Mouse (Mus musculus) erythroid progenitor cell, adult 5-6 weeks (primary cell): ENCODE measurements around the gene Mfsd14a. TPM values are rescaled to one million over a fixed set of nuclear protein-coding genes. Genes with fewer than 3 reads are reported as not detected.
"Not testable (repeated sequence)": the region's sequence is repeated elsewhere in the genome, so short reads cannot be mapped to it uniquely, and the experiment has no call there.

Source experiments
- ATAC-seq: replicated peaks from 2 replicates; pipeline ENCODE4 v1.8.0; 2016; ENCODE audit warnings: moderate number of reproducible peaks, mild to moderate bottlenecking, moderate TSS enrichment, inconsistent platforms; ENCODE audit not compliant: poor library complexity, low FRiP score, severe bottlenecking
- total RNA-seq, 2 experiments: library from RNA; stranded (forward) in 1 of 2; stranded (reverse) in 1 of 2; fragments of 150-400 nt in 1 of 2; fragments of 186-747, 209-891 nt in 1 of 2; gene quantifications; 2 replicates each; pipeline versions ENCODE4 v1.2.3 to v1.2.4; 2015 to 2017; ENCODE audit warnings: low replicate concordance in 2 of 2

Mfsd14a gene
- total RNA-seq, 2 experiments from 2014 or later = 27.2 to 40.2 TPM

GRCm38 (mm10) chr3:116654051-116654450, 8.4 kb downstream of the Mfsd14a start:
- ATAC-seq = not testable (repeated sequence)

GRCm38 (mm10) chr3:116653278-116653945, 9.1 kb downstream of the Mfsd14a start:
- ATAC-seq = 0 out of 2 replicates have a peak, but pooled peaks have one; percentile 13

- no peak for ATAC-seq
Measured at GRCm38 (mm10) chr3:116652033-116652446, 10.4 kb downstream of the Mfsd14a start.

- ATAC-seq = no peak
Measured at GRCm38 (mm10) chr3:116650698-116651097, 11.8 kb downstream of the Mfsd14a start.

- no peak for ATAC-seq
Measured at GRCm38 (mm10) chr3:116648805-116649204, 13.7 kb downstream of the Mfsd14a start.

- ATAC-seq = no peak
Measured at GRCm38 (mm10) chr3:116646387-116646786, 16.1 kb downstream of the Mfsd14a start.

GRCm38 (mm10) chr3:116642373-116642772, 20.1 kb downstream of the Mfsd14a start:
- no peak for ATAC-seq

GRCm38 (mm10) chr3:116641811-116642371, 20.6 kb downstream of the Mfsd14a start:
- no peak for ATAC-seq

GRCm38 (mm10) chr3:116640024-116640423, 22.5 kb downstream of the Mfsd14a start:
- peak; percentile 68 for ATAC-seq

GRCm38 (mm10) chr3:116638572-116638971, 23.9 kb downstream of the Mfsd14a start:
- ATAC-seq = no peak

GRCm38 (mm10) chr3:116637693-116638476, 24.6 kb downstream of the Mfsd14a start:
- ATAC-seq = no peak

GRCm38 (mm10) chr3:116635799-116636198, 26.7 kb downstream of the Mfsd14a start:
- ATAC-seq = no peak

GRCm38 (mm10) chr3:116634853-116635252, 27.6 kb downstream of the Mfsd14a start:
- ATAC-seq = no peak

GRCm38 (mm10) chr3:116634091-116634490, 28.4 kb downstream of the Mfsd14a start:
- ATAC-seq = no peak

- no peak for ATAC-seq
Measured at GRCm38 (mm10) chr3:116632971-116633370, 29.5 kb downstream of the Mfsd14a start.

GRCm38 (mm10) chr3:116631459-116631858, 31.0 kb downstream of the Mfsd14a start:
- ATAC-seq = no peak

- no peak for ATAC-seq
Measured at GRCm38 (mm10) chr3:116622641-116623040, 39.8 kb downstream of the Mfsd14a start.

- peak; percentile 84 for ATAC-seq
Measured at GRCm38 (mm10) chr3:116620636-116621370, 41.7 kb downstream of the Mfsd14a start.

- no peak for ATAC-seq
Measured at GRCm38 (mm10) chr3:116618855-116619254, 43.6 kb downstream of the Mfsd14a start.
